Mouse (Mus musculus): ENCODE measurements at regions not wholly inside any gene's neighbourhood (a gene's known extent, or its start where the extent isn't known, plus 50 kb on each side); places are given as distances from the start of the nearest gene placed in this dataset.

DNA sequence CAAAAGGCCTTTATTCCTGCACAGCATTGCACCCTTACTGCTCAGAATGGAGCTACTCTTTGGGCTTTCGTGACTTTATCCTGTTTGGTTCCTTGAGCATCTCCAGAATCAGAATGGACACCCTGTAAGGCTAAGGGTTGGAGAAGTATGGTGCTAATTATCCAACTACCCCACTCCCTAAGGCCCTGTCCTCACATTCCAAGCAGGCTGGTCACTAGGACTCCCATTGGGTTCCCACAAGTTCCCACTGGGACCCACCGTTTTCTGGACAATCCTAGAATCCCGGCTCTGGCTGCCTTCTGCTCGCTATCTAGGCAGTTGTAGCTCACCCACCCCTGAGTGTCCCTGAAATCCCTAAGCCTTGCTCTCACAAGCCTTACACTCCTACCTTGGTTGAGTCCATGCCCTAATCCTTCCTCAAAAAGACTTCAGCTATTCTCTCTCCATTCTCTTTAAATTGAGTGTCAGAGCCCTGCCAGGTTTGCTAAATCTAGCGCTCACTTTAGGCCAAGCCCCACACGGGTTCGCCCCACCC is 146.1 kb downstream of the Efcab1 start:
- no peak for DNase-seq (ENCODE audit: low read depth, low spot score)

DNA sequence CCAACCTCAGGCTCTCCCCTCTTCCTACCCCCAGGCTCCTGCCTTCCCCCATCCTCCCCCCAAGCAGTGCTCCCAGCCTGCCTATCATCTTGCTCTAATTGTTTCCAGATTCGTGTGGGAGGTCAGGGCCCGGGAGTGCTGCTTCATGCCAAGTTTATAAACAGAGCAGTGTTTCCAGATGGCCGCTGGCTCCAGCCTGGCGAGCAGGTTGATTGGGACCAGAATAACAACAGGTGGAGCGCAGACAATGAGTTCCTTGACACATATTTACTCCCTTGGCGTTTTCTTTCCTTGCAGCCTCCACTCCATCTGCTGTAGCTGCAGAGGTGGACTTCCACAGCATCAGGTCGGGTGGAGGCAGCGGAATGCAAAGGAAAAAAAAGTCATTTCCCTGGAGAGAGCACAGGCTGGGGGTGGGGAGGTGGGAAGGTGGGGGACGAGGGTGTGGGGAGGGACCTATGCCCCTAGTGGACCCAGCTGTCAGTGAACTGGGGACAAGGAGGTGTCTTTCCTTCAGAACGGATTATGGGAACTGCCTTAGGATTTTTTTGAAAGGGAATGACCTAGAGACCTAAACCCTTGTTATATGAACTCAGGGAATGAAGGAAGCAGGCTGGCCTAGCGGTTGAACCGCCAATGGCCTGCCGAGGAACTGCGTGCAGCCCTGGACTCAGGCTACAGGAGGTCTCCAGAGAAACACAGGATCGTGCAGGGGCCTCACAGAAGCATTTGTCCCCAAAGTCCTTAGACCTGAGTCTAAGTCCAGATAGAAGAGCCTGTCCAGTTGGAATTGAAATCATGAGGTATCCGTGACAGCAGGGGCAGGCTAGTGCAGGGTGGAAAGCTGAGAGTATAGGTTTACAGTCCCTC is 146.8 kb downstream of the Efcab1 start:
- peak; percentile 86 for DNase-seq (ENCODE audit: low read depth, low spot score)

DNA sequence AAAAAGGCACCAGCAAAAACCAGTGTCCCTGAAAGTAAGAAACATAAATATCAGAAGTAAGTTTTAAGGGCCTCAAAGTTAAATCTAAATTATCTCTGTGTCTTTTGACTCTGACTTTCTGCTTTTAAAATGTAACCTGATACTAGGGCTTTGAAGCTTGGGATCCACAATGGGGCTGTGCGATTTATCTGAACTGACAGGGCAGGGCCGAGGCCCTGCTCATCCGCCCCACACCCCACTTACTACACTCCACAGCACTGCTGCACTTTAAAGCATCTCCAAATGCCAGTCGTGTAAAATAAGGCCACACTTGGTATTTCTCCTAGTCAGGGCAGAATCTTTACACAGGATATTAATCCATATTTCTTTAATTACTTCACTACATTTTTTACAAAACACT is 147.4 kb downstream of the Efcab1 start:
- no peak for DNase-seq (ENCODE audit: low read depth, low spot score)

DNA sequence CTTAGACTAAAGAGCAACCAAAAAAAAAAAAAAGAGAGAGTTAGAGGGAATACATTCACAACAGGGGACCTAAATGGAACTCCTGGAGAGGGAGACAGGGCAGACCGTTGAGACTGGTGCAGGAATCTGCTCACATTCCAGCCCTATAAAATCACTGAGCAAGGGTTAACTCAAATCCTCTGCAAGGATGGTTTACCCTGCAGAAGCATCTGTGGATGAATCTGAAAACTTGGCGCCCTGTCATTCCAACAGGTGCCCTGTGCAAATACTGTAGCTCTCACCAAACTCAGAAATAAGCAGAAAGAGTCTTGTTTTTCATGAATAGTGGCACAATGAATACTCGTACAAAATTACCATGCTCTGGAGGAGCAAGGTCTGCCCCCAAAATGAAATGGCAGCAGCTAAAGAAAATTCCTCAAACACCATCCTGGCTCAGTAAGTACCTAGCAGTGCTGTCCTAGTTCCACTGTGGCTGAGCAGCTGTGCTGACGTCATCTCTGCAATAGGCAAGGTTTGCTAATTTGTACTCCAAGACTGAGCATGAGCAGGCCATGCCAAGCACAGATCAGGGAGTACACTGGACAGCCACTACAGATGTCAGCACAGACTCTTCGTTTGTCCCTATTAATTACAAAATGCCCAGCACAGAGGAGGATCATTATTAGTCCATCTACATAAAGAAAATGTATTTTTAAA is 148.0 kb downstream of the Efcab1 start:
- peak; percentile 16 for DNase-seq (ENCODE audit: low read depth, low spot score)

DNA sequence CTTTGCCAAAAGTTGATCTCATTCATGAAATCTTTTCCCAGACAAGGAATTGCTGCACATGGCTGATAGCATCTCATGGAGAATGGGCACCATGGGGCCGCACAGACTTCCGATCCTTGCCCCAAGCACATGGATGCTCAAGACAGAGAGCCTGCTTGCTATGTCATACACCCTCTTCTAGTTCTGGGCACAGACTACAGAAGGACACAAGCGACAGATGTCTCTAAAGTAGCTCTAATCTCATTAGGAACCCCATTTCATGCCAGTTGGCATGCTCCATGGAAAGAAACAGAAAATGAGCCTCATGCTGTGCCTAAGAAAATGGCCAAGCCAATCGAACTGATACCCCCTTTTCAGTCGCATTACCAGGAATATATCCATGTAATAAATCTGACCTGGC is 149.3 kb downstream of the Efcab1 start:
- DNase-seq (ENCODE audit: low read depth, low spot score), result peak; percentile 12

DNA sequence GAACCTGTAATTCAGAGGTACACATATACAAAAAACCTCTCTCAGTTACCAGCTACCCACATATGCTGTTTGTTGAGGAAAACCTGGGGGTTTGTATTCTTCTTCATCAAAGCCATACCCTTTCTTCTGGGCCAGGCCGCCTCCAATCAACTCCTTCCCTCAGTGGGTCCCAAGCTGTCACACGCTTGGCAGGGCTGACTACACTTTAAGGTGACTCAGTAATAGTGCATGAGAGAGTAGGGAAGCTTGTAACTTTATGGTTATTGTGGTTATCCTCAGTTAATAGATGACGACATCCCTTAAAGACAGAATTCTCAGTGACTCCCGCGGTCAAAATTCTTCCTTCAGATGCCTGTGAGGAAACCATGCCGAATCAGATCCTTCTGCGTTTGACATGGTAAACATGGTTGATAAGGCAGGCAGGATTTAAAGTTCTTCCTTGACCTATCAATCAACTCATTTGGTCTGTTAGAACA is 164.1 kb downstream of the Efcab1 start:
- DNase-seq (ENCODE audit: low read depth, low spot score), result no peak

DNA sequence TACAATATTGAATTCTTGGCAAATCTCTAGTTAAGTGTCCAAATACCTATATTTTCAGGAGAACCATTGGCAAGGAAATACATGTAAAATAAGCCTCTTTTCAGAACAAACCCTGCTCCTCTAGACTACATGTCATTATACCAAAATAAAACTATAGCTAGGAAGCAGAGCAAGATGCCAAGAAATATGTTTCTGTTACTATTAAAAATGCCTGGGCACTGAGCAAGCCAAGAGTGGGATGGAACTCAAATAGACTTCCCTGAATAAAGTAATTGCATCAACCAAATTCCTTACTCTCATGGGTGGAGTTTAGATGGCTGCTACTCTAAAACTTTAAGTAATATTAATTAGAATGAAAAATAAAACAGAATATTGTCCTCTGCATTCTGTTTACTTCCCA is 168.0 kb downstream of the Efcab1 start:
- DNase-seq (ENCODE audit: low read depth, low spot score), result peak; percentile 58

DNA sequence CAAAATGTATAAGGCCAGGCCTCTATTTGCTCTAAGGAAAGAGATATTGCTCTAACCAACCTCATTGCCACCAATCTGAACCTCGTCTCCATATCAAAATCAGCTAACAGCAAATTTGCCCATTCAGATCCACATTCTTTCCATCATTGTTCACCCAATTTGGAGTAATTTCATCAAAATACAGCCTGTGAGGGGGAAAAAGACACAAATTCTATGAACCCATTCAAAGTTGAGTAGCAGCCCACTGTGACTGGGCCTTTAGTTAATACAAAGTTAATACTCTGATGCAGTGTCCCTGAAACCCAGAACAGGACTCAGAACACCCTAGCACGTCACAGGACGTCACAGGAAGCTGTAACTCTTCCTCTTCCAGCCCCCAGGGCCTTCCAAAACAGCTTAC is 177.3 kb downstream of the Efcab1 start:
- DNase-seq (ENCODE audit: low read depth, low spot score), result no peak

DNA sequence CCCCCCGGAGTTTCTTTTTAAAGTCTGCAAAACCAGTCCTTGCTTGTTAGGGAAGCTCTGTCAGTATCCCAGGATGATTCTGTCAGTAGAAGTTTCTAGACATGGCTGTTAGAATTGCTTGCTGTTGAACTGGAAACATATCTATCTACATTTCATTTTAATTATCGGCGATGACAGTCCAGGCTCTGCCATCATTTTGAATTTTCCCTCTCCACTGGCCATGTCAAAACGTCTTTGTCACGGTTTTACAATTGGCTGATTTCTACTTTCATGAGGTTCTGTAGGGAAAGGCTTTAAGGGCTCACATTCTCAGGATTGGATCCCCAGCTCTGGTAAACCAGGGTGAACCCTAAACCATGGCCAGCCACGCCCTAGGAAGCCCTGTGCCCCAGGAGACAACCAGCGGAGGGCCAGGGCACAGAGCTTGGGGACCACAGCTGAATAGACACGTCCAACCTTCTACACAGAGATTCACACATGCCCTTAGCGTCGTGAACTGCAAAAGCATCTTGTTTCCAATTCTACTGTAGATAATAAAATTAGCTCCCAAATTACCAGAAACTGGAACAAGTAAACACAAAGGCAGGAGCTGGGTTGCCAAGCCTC is 177.8 kb downstream of the Efcab1 start:
- DNase-seq (ENCODE audit: low read depth, low spot score), result no peak

DNA sequence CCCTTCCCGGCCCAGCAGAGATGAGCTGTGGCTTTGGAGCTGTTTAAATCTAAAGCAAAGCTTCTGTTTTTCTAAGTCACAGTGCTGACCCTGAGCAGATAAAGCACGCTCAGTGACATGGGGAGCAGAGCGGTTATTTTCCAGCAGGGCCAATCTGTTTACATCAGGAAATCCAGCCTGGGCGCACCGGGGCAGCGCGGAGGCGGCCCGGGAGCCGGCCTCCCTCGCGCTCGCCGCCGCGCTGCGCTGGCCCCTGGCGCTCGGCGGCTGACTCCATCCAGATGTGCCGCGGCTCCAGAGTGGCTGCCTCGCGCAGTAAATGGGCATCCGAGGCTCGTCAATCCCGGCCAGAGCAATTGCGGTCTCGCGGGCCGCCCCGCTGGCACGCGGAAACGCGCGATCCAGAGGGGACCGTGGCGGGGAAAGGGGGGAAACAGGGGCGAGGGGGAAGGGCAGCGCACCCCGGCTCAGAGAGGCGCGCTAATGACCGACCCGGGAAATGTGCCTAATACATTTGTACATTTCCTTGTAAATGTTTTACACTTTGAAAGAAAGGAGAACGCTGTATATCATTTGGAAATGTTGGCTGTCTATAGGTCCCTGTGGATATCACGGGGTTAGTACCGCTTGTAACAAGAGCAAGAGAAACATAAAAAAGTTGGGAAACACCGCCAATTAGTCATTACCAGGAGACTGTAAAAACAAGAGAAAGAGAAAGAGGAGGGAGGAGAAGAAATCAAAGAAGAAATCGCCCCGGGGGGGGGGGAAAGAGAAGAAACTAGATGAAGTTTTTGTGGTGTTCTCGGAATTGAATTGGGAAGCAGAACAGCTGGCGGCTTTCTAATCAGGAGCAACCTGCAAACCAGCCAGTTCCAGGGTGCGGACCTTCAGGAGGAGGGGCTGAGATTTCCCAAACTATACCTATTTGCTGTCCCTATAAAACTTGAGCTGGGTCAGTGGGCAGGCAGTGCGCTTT is 178.6 kb downstream of the Efcab1 start:
- DNase-seq (ENCODE audit: low read depth, low spot score), result no peak

DNA sequence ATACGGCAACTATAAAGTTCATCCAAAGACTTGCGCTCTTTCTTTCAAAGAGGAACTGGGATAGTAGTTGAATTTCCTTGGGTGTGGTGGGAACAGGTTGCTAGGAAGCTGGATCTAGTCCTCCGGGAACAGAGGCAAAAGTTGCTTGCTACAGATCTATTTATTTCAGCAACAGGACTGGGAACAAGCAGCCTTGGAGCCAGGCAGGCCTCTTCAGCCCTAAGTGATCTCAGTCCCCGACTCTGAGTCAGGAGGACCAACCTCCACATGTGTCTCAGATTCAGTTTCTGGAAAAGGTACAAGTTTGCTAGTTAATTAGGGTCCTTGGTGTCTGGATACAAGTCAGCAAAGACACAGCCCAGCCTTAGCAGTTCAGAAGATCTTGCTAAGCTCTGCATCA is 180.2 kb downstream of the Efcab1 start:
- DNase-seq (ENCODE audit: low read depth, low spot score), result no peak

DNA sequence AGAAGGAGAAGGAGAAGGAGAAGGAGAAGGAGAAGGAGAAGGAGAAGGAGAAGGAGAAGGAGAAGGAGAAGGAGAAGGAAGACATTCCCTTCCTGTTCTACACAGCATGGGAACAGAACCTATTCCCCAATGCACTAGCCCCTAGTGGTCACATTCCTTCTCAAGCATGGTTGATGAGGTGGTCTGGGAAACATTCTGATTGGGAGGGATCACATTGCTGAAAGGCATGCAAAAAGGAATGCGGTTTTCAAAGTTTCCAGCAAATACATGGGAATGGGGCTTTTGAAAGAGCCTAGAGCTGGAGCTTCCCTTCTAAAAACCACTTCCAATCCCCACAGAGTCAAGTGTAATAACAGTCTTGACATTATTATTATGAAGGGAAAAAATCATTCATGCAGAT is 197.5 kb downstream of the Efcab1 start:
- no peak for DNase-seq (ENCODE audit: low read depth, low spot score)

DNA sequence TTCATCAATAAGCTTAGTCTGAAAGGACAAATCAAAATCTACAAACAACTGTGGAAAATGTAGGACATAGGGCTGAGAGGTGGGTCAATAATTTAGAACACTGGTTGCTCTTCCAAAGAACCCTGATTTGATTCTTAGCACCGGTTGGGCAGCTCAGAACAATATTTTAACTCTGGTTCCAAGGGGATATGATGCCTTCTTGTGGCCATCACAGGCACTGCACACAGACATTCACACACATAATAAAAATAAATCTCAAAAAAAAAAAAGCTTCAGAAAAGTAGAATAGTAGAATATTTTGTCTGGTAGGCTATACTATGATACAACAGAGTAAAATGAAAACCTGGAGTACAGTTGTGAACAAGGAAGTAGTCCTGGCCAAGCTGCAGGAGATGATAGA is 200.8 kb downstream of the Efcab1 start:
- no peak for DNase-seq (ENCODE audit: low read depth, low spot score)

DNA sequence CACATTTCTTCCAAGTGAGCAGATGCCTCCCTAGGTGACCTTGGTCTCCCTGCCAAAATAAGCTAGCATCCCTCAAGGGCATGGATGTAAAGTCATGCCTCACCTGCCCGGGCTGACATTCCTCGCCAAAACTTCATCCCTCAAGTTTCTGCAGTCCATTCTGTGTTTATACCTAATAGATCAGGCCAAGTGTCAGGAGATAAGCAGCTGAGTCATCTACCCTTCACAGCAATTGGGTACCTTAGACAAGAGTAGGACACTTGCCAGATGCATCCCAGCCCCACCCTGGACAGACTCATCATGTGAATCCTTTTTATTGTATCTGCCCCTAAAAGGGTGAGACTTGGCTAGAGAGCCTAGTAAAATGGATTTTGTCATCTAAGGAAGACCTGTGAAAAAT is 204.1 kb upstream of the Gm21897 start:
- DNase-seq (ENCODE audit: low read depth, low spot score), result no peak

DNA sequence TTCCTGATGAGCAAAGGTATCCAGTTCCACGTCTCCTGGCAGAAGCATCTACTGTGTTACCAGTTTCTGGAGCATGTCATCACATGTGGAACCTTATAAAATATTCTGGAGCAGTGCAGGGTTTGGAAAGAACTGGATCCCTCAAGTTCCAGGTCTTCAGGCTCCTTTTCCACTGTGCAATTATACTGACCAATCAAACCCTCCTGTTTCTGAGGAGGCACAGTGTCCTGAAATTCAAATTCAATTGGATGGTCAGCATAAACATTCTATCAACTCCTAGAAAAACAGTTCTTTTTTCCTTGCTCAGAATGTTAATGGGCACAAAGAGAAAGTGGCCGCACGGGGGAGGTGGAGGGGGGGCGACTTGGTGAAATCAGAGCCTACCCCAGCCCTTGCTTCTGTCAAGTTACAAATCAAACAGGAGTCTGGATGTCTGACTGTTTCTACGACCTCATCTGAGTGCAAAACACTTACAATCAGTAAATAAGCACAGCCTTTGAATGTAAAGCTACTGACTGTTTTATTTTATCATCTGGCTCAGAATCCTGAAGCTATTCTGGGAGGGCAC is 203.2 kb upstream of the Gm21897 start:
- no peak for DNase-seq (ENCODE audit: low read depth, low spot score)

DNA sequence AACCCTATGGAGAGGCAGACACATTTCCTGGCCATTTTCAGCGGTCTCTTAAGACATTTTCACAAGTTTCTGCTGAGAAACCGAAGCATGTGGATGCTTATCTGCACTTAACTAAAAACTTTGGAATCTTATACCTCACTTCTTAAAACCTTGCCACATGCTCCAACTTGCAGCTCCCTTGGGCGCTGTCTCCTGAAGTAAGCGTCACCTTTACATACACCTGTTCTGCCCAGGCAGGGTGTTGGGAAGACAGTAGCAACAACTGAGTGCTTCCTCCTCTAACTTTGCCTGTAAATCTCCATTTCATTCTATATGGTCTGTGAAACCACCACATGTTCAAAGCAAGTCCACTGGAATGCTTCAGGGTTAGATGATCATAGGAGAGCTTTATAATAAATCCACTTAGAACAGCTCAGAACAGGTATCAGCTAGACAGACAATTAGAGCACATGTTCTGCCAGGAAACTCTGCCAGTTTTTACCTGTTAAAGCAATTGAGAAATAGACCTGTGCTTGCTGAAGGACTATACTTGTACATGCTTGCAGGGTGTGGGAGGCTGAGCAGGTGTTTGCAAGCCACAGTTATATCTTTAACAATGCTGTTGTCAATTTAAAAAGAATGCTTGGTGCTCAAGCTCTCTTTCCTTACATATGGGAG is 202.6 kb upstream of the Gm21897 start:
- DNase-seq (ENCODE audit: low read depth, low spot score), result peak; percentile 8

DNA sequence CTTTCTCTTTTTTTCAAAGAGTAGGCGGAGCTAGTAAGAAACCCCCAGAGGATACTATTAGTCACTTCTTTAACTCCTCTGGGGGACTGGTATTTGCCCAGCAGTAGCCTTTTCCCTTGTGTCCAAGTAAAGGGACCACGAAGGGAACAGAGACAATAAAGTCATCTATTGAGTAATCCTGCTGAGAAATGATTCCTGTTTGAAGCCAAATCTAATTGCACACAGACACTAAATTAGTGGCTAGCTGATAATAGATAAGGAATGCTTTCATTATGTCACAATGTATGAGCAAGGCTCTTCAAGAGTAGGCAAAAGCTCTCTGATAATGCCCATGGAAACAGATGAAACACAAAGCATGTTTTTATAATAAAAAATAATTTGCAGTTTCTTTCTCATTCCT is 201.9 kb upstream of the Gm21897 start:
- DNase-seq (ENCODE audit: low read depth, low spot score), result no peak

DNA sequence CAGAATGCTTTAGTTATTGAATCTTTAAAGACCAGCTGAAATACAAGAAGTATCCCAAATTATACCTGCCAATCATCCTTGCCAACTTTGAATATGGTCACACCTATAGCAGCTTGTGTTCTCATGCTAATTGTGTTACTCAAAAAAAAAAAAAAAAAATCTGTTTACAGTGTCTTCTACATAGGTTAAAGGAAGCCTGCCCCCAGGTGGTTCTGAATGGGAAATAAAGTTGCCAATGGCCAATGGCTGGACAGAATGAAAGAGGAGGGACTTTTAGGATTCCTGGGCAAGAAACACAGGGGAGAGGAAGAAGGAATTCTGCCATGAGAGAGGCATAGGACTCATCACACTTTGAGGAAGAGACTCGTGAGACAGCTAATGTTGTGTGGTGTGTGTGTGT is 197.5 kb upstream of the Gm21897 start:
- peak; percentile 13 for DNase-seq (ENCODE audit: low read depth, low spot score)

DNA sequence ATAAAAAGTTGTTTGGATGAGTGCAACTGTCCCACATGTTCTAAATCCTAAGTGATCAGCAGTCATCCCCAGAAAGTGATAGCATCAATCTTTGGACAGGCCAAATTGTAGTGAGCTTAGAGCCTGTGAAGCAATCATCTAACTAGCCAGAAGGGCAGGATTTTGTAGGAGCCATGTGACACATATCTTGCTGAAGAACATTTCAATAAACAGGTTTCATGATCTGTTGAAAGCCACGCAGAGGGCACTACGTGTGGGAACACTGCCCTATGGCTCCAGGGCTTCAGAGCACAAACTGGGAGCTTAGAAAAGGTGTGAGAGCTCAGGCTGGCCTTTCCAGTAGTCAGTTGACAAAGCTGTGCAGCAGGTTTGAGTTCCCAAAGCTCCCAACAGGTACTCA is 188.3 kb upstream of the Gm21897 start:
- DNase-seq (ENCODE audit: low read depth, low spot score), result no peak

DNA sequence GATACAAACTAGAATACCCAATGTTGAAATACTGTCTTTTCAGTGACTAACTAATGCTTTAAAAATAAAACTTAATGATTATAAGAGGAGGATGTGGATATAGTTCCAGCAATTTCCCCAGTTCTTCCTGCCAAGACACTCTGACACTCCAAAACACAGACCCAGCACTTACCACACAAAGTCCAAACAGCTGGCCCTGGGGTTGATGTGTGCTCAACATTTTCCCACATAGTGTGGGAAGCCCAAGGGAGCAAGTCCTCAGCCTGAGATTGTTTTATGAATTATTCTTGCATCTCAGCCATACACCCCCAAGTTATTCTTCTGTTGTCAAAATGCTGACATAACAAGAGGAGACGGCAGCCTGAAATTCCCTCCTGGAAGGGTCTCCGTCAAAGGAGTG is 187.5 kb upstream of the Gm21897 start:
- DNase-seq (ENCODE audit: low read depth, low spot score), result no peak
